Mouse (Mus musculus) heart, adult 2 months (tissue): ENCODE measurements at regions not wholly inside any gene's neighbourhood (a gene's known extent, or its start where the extent isn't known, plus 50 kb on each side); places are given as distances from the start of the nearest gene placed in this dataset.

Experiments
- DNase-seq, 2 experiments: peaks; one replicate each; pipeline ENCODE4 v3.0.0; 2021
- H3K27ac ChIP-seq: fragments of 200-600 bp; 2 replicates; pipeline ENCODE4 v1.8.1; 2022
- H3K27me3 ChIP-seq: fragments of 200-500 bp; 2 replicates; pipeline ENCODE4 v1.6.1; 2012; ENCODE audit warnings: mild to moderate bottlenecking, low read length, inconsistent platforms, mixed read lengths; ENCODE audit not compliant: control insufficient read depth, insufficient read depth
- H3K36me3 ChIP-seq: fragments of 200-500 bp; 2 replicates; pipeline ENCODE4 v1.6.1; 2012; ENCODE audit warnings: low read length, inconsistent platforms; ENCODE audit not compliant: control insufficient read depth, insufficient read depth
- H3K4me1 ChIP-seq: fragments of 200-500 bp; 2 replicates; pipeline ENCODE4 v1.6.1; 2011; ENCODE audit warnings: low read length; ENCODE audit not compliant: control insufficient read depth, insufficient read depth
- H3K4me3 ChIP-seq: fragments of 200-600 bp; 2 replicates; pipeline ENCODE4 v1.8.1; 2022
- H3K79me2 ChIP-seq: fragments of 200-500 bp; replicated peaks from 2 replicates; pipeline ENCODE4 v1.6.1; 2012; ENCODE audit warnings: mild to moderate bottlenecking, inconsistent platforms, low read length, moderate library complexity, mixed read lengths; ENCODE audit not compliant: control insufficient read depth, insufficient read depth
- H3K9ac ChIP-seq: fragments of 200-500 bp; 2 replicates; pipeline ENCODE4 v1.6.1; 2012; ENCODE audit warnings: low read depth, mild to moderate bottlenecking, control low read depth, inconsistent platforms, low read length, mixed read lengths
- CTCF ChIP-seq: fragments of 200-600 bp; IDR thresholded peaks from 2 replicates; pipeline ENCODE4 v1.8.1; 2022; ENCODE audit warnings: antibody characterized with exemption, mild to moderate bottlenecking, moderate library complexity
- EP300 ChIP-seq: fragments of 200-500 bp; IDR thresholded peaks from 2 replicates; pipeline ENCODE4 v1.6.1; 2011; ENCODE audit warnings: low read depth, low read length, control low read depth; ENCODE audit not compliant: insufficient read depth
- POLR2A ChIP-seq: fragments of 200-500 bp; IDR thresholded peaks from 2 replicates; pipeline ENCODE4 v1.6.1; 2011; ENCODE audit warnings: mild to moderate bottlenecking, low read depth, low read length, control low read depth; ENCODE audit not compliant: insufficient read depth
- WGBS: fragments of 180-500 bp; shearing (Covaris S2); methylation state at CpG from one replicate; pipeline ENCODE4 v1.1.7; 2018; 5-methylcytosine and 5-hydroxymethylcytosine counted together
- intact Hi-C: fragments of 180-260 bp; cut with DNase I; formaldehyde crosslinking; loops from one replicate; pipeline ENCODE4 v1.15.1; 2025

GRCm38 (mm10) chr1:112658960-112659359, 794.2 kb upstream of the Dsel start:
- TF ChIP-seq CTCF (no peak), POLR2A (no peak), EP300 (no peak)
- DNase-seq, result no peak
- intact Hi-C loops, result no loop called here
- Histone ChIP-seq H3K4me3 (no peak overlapping the region), H3K36me3 (no peaks in the 10 kb centered on the region), H3K4me1 (no peaks in the 10 kb centered on the region), H3K9ac (no peak overlapping the region), H3K27me3 (no peaks in the 10 kb centered on the region), H3K79me2 (no peaks in the 10 kb centered on the region), H3K27ac (no peak overlapping the region)
- WGBS, result 78% methylated on average over 2 of the region's 2 CpGs

GRCm38 (mm10) chr1:112638342-112638741, 773.6 kb upstream of the Dsel start:
- H3K9ac ChIP-seq, result no peak overlapping the region
- H3K4me1 ChIP-seq, result no peaks in the 10 kb centered on the region
- 77% methylated on average over 3 of the region's 3 CpGs for WGBS
- no peak for TF ChIP-seq CTCF
- TF ChIP-seq POLR2A, result no peak
- no peaks in the 10 kb centered on the region for H3K36me3 ChIP-seq
- intact Hi-C loops, result no loop called here
- no peaks in the 10 kb centered on the region for H3K79me2 ChIP-seq
- no peak overlapping the region for H3K4me3 ChIP-seq
- DNase-seq, result no peak
- H3K27ac ChIP-seq, result no peak overlapping the region
- H3K27me3 ChIP-seq, result no peaks in the 10 kb centered on the region
